Mouse (Mus musculus): ENCODE data around the gene Gpr18.

Gene Gpr18

DNA sequence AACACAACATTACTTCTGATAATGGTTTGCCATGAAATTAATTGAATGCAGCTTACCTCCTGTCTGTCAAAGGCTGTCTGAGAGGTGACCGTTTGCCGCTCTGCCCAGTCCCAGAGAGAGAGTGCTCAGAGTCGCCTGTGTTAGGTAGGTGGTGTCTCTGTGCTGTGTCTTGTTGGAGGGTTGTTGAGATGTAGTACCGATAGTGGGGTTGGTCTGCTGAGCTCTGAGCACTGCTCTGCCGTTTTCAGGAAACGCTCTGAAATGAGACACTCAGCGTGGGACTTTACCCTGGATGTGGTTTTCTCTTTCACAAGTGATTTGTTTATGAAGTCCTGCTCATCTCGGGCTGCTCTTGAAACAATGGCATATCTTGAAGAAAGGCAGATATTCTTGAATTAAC lies at the start of gene Gpr18:
Gpr18 (minus strand) TSS at position 161 of the 400 bp plus-strand sequence.
- no peak for DNase-seq (ENCODE audit: low read depth, low spot score)

DNA sequence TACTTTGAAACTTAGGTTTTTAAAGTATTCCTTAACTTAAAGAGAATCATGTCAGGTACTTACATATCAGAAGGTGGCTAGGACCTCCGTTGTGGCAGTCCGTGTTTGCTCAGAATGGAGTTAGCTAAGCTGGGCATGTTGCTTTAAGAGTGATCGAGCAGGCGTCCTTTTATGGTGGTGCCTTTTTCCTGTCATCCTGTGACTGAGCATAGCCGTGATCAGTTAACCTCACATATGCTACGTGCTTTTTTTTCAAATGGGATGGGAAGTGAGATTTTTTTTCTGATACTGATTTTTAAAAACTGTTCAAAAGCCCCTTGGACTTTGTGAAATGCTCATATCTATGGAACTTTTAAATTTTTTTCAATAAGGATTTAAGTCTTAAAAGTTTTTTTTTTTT lies 49.4 kb upstream of the Gpr18 start, which contains the start of gene Gpr183:
Gpr183 (minus strand) TSS at position 206 of the 400 bp plus-strand sequence.
- no peak for DNase-seq (ENCODE audit: low read depth, low spot score)

DNA sequence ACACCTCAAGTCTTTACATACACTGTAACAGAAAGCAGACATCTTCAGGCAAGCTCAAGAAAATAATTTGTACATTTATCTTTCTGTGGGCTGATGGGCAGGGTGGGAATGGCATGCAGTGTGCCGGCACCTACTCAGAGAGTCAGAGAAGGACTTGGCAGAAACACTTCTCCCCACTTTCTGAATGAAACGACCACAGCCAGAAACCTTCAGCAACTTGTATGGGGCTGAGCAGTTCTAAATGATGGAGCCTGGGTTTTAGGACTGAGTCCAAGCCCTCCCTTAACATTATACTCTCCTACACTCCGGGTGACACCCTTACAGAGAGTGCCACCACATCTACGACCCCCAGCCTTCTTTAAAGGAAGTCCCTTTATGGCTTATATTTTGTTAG lies 48.4 kb upstream of the Gpr18 start:
- DNase-seq (ENCODE audit: low read depth, low spot score) = no peak

- DNase-seq (ENCODE audit: low read depth, low spot score) = no peak
These were observed 47.8 kb upstream of the Gpr18 start for GRCm38 (mm10) chr14:121963251-121963941.

- DNase-seq (ENCODE audit: low read depth, low spot score) = no peak
These were observed 46.7 kb upstream of the Gpr18 start for GRCm38 (mm10) chr14:121962128-121962890.

- DNase-seq (ENCODE audit: low read depth, low spot score) = no peak
These were observed 46.0 kb upstream of the Gpr18 start for GRCm38 (mm10) chr14:121961496-121962127.

- no peak for DNase-seq (ENCODE audit: low read depth, low spot score)
These were observed 45.4 kb upstream of the Gpr18 start for GRCm38 (mm10) chr14:121960997-121961396.

DNA sequence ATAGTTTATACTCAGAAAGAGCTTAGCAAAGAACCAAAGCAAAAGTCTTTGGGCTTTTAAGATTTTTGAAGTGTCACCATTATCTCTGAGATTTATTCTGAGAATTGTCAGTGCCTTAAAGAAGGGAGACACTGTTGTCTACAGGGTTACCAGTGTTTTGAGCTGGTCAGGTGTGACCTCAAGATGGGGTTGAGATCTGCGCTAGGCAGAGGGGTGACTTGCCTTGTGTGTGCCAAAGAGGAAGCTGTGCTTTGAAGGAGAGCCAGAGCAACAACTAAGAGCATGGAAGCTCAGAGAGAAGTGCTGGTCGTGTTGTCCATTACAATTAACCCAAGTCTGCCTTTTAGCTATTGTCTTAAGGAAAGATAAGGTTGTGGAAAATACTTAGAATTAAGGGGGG lies 45.0 kb upstream of the Gpr18 start:
- DNase-seq (ENCODE audit: low read depth, low spot score) = no peak

- DNase-seq (ENCODE audit: low read depth, low spot score) = no peak
These were observed 44.5 kb upstream of the Gpr18 start for GRCm38 (mm10) chr14:121960031-121960430.

- no peak for DNase-seq (ENCODE audit: low read depth, low spot score)
These were observed 44.0 kb upstream of the Gpr18 start for GRCm38 (mm10) chr14:121959538-121959980.

GRCm38 (mm10) chr14:121958751-121959537 lies 43.4 kb upstream of the Gpr18 start:
- DNase-seq (ENCODE audit: low read depth, low spot score) = no peak

GRCm38 (mm10) chr14:121958041-121958750 lies 42.6 kb upstream of the Gpr18 start:
- DNase-seq (ENCODE audit: low read depth, low spot score) = no peak

DNA sequence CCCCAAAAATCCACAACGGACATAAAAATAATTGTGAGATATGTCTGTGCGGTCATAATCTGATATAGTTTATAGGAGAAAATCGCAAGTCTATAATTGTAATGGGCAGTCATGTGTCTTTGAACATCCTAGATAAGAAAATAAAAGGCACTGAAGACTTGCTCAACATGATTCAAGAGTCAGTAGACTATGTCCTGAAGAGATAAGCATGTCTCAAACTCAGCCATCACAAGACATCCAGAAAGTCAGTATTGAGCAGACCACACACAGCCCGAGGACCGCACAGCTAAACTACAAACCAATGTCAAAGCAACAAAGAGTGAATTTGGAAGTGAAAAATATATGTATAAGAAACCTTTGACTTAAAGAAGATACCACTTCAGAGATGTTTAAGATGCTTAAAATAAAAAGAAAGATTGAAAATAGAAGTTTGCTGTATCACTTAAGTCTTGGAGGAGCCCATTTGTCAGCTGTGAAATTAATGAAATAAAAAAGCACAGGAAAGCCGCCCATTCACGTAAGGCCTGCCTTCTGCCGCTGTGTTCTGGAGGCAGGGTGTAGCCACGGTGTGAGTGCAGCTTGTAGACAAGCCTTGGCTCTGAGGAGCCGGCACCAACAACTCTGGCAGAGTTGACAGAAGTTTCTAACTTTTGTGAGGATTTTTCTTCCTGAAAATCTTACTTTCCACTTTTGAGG lies 41.7 kb upstream of the Gpr18 start:
- no peak for DNase-seq (ENCODE audit: low read depth, low spot score)

DNA sequence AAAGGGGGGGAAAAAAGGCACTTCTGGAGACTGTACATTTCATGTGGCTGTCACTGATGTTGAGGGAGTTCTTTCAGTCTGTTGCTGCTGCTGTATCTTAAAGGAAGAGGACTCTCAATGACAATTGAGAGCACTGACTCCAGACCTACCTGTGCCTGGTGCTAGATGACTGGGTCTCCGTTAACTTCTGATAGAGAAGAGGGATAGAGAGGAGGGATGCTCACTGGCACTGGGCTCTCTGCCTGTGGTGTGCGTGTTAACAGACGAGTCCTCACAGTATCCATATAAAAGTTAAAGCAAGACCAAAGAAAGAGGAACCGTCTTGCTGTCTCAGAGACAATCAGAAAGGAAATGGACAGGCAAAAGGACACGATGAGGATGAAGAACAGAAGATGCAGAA lies 40.7 kb upstream of the Gpr18 start:
- no peak for DNase-seq (ENCODE audit: low read depth, low spot score)

GRCm38 (mm10) chr14:121955176-121955795 lies 39.7 kb upstream of the Gpr18 start:
- no peak for DNase-seq (ENCODE audit: low read depth, low spot score)

DNA sequence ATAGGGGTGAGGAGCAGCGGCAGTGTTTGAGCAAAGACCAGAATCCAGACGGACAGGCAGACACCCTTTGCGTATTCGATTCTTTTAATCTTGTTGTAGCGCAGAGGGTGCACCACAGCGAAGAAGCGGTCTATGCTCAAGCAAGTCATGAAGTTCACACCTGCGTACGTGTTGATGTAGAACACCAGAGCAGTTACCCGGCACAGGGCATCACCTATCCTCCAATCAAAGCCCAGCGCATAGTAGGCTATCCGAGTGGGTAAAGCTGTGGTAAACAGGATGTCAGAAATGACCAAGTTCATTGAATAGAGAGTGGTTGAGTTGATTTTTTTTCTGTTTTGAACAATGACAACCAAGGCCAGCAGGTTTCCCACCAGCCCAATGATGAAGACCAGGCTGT lies 39.0 kb upstream of the Gpr18 start:
- DNase-seq (ENCODE audit: low read depth, low spot score) = no peak

DNA sequence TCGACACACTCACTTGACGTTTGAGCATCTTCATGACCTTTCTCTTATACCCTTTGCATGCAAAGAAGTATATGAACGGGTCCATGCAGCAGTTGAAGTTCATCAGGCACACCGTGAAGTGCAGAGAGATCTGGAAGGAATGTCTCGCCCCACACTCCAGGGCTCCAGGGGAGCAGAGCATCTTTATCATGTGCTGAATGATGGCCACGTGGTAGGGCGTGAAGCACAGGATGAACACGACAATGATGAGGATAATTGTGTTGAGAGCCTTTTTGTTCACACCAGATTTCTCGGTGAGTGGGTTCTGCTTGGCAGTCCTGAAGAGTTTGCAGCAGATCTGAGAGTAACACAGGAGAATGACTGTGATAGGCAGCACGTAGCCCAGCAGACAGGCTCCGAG lies 38.5 kb upstream of the Gpr18 start:
- DNase-seq (ENCODE audit: low read depth, low spot score) = no peak

- DNase-seq (ENCODE audit: low read depth, low spot score) = no peak
These were observed 36.4 kb upstream of the Gpr18 start for GRCm38 (mm10) chr14:121952046-121952400.

- DNase-seq (ENCODE audit: low read depth, low spot score) = no peak
These were observed 35.9 kb upstream of the Gpr18 start for GRCm38 (mm10) chr14:121951399-121952045.

GRCm38 (mm10) chr14:121949897-121950296 lies 34.3 kb upstream of the Gpr18 start:
- no peak for DNase-seq (ENCODE audit: low read depth, low spot score)
